Mouse (Mus musculus): ENCODE measurements at regions not wholly inside any gene's neighbourhood (a gene's known extent, or its start where the extent isn't known, plus 50 kb on each side); places are given as distances from the start of the nearest gene placed in this dataset.

DNA sequence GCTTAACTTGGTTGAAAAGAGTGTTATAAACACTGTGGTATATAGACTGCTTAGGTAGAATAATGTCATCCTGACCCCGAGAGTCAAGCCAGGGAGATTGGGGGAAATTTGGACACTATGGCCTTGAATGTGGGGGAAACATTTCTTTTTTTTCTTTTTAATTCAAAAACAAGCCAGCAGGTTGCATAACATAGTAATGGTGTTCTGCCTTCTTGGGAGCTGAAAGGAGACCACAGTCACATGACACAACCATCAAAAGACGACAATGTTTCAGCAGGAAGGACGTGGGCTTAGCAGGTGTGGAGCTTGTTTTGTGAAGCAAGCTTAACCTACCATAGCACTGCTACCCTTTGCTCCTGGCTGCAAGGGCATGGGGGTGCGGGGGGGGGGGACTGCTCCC, 306.3 kb upstream of the Klf3 start:
- in situ Hi-C loops (cut with MboI, MseI) = no loop called here

DNA sequence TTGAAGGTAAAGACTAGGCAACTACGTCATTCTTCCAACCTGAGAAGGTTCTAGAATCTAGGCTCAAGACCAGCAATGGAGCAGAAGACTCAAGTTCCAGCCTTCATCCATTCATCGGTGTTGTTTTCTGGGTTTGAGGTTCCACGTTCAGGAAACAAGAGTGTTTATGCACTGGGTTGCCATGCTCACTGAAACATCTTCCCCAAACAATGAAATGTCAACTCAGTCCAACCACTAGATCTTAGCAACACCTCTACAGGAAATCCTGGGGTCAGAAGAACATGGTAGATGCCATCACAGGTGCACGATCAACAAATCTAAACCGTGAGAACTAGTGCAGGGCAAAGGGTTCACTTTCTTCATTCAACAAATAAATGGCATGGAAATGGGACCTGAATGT, 304.8 kb upstream of the Klf3 start:
- in situ Hi-C loops (cut with MboI, MseI) = no loop called here

DNA sequence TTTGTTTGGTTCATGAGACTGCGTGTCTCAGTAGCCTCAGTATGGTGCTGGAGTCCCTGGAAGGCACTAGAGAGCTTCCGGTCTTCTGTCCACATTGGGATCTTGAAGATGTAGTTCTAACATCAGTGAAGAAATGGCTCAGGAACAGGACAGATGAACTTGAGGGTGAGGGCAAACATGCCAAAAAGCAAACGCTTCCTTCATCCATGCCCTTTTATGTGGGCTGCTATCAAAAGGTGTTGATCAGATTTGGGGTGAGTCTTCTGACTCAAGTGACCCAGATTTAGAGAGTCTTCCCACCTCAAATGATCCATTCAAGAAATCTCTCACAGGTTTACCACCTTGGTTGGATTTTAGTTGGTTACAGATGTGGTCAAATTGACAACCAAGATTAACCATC, 304.1 kb upstream of the Klf3 start:
- in situ Hi-C loops (cut with MboI, MseI) = no loop called here

DNA sequence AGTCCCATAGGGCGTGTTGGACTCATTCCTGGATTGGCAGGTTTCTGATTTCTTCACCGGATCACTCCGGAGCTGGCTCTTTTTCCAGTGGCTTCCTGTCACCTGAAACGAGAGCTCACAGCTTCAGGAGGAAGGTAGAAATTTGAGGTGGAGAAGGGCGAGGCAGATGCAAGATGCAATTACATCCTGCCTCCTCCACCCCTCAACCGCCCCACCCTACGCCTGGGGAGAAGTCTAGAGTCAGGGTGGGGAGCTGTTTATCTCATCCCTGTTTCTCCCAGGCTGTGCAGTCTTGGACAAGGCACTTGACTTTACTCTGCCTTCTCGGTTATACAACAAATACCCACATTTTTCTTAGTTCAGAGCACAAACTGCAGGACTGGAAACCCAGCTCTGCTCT, 302.8 kb upstream of the Klf3 start:
- in situ Hi-C loops (cut with MboI, MseI) = no loop called here

DNA sequence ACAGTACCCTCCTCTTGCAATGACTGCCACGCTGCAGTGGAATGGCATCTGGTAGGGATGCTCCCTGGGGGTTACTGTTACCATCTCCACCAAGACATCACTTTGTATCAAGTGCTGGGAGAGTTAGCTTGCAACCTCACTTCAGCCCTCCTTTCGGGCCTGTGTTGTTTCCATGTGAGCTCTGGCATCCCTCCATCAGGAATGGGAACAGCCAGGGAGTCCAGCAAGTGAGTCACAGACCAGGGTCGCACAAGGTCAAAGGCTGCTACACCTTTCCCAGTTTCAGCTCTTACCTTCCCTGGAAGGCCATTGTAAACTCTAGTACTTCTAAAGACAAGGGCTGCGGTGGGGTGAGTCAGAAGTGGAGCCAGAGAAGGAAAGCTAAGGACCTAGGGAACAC, 302.3 kb upstream of the Klf3 start:
- in situ Hi-C loops (cut with MboI, MseI) = no loop called here

DNA sequence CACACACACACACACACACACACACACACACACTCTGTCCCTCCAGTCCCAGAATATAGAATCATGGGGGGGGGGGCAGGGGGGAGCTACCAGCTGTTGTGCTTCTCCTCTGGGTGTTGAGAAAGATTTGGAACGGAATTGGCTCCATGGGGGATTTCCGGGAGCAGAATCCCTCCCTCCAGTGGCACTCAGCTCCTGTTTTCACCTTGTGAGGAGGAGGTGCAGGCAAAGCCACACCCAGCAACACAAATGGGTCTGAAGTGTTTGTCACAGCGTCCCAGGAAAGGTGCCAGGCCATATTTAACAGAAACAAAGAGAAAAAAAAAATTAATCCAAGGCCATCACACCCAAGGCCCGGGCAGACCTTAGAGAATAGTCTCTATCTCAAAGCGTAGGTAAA, 301.4 kb upstream of the Klf3 start:
- in situ Hi-C loops (cut with MboI, MseI) = no loop called here

DNA sequence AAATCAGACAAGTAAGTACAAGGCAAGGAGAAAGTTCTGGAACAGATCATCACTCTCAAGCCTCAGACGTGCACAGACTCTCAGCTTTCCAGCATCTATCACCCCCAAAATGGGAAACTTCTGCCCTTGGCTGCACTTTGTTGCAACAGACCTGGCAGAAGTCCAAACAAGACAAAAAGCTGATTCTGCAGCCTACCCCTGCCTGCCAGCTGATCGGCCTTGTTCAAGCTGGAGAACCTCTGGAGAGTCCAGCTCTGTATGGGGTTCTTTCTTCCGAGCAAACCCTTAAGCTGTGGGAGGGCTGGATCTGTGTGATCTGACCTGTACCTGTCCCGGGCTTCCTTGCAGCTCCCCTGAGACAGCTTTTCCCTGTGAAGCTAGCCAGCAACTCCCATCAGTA, 299.7 kb upstream of the Klf3 start:
- in situ Hi-C loops (cut with MboI, MseI) = no loop called here

DNA sequence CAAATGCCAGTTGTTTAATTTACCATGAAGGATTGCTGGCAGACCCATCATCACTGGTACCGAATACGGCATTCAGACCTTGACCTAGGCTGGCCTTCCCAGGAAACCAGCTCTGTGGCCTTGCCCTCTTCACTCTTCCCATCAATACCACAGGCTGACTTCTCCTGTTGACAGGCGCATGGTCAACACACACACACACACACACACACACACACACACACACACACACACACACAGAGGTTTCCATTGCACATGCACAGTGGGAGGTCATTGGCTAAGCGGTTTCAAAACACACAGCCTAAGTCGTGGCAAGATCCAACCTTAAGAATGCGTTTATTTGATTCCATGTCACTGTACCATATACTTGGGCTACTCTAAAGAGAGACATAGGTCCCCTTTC, 298.7 kb upstream of the Klf3 start:
- in situ Hi-C loops (cut with MboI, MseI) = no loop called here

DNA sequence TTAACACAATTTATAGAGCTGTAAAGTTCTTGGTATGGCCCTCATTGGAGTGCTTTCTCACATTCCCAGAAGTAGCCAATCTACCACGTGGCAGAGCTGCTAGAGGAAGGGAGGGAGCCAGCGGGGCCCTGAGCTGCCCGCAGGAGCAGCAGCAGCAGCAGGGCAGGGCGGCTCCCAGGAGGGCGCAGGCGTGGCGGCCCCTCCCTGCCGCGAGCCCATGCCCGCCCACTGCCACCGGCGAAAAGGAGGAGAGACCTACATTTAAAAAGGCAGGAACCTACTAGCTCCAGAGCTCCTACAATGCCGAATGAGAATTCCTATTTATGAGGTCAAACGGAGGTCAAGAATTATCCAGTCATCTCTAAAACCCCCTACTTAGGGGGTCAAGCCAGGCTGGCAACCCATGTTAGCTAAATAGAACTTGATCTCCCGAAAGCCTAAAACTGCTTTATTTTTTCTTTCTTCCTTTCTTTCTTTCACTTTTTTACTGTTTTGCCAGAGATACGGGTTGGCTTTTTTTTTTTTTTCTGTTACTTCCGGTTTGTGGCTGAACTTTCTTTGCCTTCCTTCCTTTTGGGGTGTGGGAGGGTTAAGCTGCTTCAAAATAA, 297.9 kb upstream of the Klf3 start:
- in situ Hi-C loops (cut with MboI, MseI) = loop anchor here (5.0 kb wide), 1 partner anchor 302 kb away; no protein-coding TSS in a partner anchor

DNA sequence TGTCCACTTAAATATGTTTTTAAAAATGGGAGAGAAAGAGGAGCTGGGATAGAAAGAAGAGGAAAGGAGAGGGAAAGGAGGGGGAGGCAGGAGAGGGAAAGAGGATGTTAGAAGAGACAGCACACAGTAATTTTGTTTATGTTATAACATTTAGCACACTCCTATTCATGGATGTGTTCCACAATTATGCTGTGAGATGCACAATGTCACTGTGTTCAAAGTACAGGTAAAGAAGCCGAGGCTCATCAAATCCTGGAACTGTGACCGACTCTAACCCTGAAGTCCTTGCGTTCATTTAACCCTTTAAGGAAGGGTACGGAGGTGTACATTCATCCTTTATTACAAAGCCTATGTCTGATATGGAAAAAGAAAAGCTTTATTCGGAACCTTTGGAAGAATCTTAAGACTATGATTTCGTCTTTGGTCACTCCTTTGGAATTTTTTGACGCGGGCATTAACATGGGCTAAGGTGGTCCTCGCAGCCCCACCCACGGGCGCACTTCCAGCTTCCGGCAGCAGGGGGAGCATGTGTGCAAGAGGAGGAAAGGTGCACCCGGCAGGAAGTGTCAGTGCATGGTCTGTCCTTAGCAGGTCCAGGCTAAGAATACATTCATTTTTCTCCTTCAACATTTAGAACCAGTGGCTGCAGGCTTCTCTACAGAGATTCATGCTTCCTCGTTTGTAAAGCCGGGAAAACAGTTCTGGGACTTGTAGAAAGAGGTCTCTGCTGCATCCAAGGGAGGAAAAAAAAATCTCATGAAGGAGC, 297.2 kb upstream of the Klf3 start:
- in situ Hi-C loops (cut with MboI, MseI) = loop anchor here (5.0 kb wide), 1 partner anchor 301 kb away; no protein-coding TSS in a partner anchor

DNA sequence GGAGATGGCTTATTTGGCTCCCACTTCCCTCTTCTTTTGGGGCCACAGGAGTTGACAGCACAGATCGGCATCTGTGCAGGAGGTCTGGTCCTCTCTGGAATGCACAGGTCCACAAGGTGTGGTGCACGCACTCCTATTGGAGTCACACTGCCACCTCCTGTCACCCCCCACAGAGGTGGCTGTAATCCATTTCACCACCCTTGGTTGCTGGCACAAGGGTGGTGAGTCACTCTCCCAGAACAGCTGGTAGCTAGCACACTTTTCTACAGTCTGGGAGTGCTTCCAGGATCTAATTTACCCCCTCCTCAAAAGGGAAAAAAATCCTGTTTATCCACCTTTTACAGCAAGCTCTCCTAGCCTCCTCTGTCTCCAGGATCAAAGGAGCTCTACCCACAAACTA, 294.6 kb upstream of the Klf3 start:
- in situ Hi-C loops (cut with MboI, MseI) = loop anchor here (5.0 kb wide), 1 partner anchor 299 kb away; no protein-coding TSS in a partner anchor

DNA sequence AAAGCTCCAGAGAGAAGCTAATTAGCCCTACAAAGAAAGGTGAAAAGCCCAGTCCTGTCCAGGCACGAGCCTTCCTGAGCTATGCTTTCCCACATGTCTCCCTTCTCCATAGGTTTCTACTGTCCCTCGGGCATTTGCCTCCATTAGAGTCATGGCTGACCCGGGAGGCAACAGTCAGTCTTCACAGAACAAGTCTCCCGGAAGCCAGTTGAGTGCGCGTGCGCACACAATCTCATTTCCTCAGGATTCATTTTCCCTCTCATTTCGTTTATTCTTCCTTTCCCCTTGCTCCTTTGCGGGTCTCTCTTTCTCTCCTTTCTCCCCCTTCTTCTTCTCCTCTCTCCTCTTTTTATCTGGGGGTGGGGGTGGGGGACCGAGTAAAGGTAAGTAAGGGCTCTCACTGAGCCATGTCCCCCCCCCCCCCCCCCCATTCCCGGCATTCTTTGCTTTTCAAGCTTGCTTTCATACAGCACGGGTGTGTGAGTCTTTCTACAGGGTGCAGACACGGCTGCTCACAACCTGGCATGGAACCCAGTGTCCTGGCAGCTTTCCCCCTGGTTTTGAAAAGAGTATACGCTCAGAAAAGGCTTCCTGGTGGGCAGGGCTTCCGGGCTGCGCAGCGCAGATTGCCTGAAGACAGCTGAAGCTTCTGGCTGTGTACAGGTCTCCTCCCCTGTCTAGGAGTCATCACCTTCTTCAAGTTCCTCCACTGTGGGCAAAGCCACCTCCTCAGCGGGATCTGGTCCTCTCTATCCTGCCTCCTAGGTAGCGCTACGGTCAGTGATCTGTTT, 289.8 kb upstream of the Klf3 start:
- in situ Hi-C loops (cut with MboI, MseI) = no loop called here

DNA sequence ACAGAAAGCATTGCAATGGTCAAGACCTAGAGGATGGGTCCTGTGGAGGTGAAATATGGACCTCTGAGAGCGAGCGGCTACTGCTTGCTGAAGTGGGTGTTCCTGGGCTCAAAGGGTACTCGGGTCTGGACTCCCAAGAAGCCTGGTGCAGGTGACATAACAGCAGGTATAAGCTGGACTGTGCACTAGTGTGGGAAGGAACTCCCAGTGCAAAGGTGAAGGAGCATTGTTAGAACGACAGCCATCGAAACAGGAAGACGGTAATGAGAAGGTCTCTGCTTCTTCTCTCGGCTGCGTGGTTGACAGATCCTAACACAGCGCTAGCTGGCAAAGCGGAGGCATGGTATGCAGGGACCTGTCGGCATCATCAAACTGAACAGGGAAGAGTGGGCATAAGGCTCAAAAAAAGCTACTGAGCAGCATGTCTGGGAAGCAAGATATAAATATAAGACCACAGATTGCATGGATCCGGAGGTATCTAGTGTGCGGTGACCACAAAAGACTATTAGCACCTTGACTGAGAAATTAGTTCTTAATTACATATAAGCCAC, 287.0 kb upstream of the Klf3 start:
- in situ Hi-C loops (cut with MboI, MseI) = no loop called here

DNA sequence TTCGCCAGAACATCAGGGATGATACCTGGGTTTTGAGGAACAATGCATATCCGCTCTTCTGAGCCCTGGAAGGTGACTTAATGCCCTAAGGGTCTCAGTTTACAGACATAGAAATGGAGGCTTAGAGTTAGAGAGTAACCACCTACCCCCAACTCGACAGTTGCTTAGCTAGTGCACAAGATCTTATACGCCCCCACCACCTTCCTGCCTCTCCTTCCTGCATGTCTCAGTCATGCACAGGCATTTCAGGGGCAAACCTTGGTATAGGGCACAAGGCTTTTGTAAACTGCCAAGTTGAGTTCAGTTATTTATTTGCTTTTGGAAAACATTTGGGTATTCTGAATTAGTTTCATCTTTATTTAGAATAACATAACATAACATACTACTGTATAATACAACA, 285.9 kb upstream of the Klf3 start:
- in situ Hi-C loops (cut with MboI, MseI) = no loop called here

DNA sequence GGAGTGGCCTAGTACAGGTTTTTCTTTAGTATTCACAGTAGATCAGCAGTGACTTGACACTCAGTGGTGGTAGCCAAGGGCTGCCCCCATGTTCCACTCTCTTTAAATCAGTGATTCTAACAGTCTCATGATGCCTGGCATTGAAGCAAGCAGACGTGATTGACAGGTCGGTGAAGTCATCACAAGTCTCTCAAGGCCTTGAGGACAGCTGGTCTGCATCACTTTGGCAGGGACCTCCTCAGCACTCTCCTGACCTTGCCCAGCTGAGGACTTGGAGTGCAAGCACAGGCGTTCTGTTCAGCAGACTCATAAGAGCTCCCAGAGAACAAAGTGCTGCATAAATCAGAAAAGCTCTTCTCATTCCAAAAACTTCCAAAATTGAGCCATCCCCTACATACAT, 285.4 kb upstream of the Klf3 start:
- in situ Hi-C loops (cut with MboI, MseI) = no loop called here

DNA sequence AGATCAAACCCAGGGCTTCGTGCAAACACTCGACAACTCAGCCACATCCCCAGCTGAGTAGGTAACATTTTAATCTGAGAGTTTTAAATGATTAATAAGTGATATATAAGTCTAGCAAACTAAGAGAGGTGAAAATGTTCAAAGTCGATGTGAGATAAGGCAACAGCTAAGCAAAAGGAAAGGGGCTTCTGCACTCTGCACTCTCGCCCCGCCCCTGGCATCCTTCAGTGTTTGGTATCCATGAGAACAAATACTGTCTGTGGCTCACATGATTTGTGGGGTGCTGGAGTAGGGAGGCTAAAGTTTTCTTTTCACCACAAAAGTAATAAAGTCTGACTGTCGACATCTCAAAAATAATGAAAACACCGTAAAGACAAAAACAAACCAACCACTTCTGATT, 284.2 kb upstream of the Klf3 start:
- in situ Hi-C loops (cut with MboI, MseI) = no loop called here

DNA sequence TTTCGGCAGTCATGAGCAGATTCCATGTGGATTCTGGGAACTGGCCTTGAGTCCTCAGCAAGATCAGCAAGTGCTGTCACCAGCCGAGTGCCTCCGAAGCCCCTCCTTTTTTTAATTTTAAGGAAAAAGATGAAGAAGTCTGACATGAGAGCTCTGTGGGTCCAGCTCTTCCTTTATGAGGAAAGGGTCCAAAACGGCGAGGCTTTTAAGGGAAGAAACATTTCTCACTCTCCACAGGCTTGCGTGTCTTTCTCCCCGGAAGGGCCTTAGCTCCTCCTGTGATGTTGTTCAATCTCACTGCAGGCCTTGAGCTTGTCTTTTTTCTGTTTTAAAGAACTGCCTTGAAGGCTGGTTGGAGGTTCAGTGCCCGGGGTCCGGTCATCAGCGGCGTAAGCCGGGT, 283.5 kb upstream of the Klf3 start:
- in situ Hi-C loops (cut with MboI, MseI) = no loop called here

DNA sequence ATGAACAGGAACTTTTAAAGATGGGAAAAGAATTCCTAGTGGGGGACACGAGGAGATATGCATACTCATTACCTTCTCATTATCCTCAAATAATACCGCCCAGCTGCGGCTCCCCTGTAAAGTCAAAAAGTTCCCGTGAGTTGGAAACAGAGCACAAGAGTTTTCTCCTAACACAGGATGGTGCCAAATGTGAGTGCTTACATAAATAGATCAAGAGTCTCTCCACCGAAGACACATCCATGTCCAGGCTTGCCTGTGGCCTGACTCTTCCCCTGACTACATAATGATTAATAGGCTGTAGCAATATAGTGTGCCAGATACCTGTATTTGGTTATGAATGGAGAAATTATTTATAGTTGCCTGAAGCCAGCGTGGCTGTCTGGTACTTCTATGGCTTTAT, 281.8 kb upstream of the Klf3 start:
- in situ Hi-C loops (cut with MboI, MseI) = no loop called here

DNA sequence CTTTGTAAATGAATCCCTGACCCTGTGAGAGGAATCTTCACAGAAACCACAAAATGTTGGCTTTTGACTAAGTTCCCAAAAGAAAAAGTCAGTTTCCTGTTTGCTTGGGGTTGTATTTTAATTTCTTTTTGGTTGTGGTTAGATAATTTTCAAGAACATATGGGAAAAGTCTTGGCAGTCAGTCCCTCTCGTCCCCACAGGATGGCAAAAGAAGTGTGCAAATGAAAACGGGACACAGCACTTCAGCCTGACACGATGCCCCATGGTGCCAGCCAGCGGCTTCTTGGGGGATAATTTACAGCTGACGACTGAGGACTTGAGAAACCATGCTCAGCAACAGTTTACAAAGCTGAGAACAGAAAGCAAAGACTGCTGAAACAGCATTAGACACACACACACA, 281.2 kb upstream of the Klf3 start:
- in situ Hi-C loops (cut with MboI, MseI) = no loop called here

DNA sequence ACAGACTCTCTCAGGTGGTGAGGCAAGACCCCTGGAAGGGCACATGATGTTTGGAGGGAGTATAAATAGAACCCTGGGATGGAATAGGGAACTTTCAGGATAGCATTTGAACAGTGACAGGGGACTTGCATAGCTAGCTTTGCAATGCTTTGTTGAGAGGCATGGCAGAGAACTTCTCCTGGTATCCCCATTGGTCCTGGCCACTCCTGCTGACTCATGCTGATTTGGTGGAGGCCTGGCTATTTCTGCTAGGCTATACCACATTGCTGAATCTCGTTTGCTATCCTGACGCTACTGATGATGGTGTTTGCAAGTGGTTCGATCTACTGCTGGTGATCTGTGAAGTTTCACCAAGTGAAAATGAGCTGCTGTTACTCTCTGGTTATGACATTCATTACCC, 276.7 kb upstream of the Klf3 start:
- in situ Hi-C loops (cut with MboI, MseI) = no loop called here

DNA sequence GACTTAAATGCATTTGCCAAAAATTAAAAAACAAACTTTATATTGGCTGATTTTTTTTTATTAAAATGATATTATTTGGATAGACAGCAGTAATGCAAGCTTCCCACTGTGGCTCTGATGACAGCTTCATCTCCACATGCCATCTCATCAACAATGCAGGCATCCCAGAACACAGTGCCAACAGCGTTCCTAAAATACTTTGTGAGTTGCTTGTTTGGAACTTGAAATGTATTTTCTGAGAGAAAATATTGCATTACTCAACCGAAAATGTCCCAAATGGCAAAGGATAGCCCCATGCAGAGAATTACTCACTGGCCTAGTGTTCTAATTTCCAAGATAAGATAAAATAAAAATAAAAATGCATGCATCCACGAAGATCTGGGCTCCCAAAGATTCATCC, 275.2 kb upstream of the Klf3 start:
- in situ Hi-C loops (cut with MboI, MseI) = no loop called here

DNA sequence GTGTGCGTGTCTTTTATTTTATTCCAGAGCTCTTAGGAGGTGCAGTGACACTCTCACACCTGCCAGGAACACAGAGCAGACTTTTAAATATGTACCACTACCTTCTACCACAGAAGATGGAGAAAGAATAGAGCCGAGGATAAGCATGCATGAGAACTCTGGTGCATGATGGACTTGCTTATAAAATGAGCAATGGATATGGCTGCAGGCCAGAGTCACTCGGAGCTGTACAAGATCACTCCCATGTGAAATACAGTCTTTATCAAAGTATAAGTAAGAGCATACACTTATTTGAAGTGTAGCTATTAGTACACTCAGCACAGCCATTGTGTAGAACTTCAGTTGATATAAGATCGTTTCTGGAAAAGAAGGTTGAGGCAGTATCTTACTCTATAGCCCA, 268.8 kb upstream of the Klf3 start:
- in situ Hi-C loops (cut with MboI, MseI) = no loop called here

DNA sequence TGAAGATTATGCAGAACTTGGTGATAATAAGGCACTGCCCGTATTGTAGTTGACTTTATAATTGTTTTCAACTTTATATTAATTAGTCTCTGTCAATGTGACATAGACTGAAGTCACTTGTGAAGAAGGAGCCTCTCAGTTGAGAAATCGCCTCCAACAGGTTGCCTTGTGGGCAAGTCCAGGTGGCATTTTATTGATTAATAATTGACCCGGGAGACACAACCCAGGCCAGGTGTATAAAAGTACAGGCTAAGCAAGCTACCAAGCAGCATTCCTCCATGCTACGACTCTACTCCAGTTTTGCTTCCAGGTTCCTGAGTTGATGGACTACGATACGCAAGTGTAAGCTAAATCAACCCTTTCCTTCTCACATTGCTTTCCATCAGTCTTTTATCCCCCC, 268.2 kb upstream of the Klf3 start:
- in situ Hi-C loops (cut with MboI, MseI) = no loop called here
